Mouse (Mus musculus) 3T3-L1 (cell line): ENCODE results near the gene Slc8b1.

Experiments
- DNase-seq: peaks from one replicate; pipeline ENCODE4 v3.0.0-alpha.2; 2015; ENCODE audit warnings: low read depth, low spot score

The Slc8b1 gene

DNA sequence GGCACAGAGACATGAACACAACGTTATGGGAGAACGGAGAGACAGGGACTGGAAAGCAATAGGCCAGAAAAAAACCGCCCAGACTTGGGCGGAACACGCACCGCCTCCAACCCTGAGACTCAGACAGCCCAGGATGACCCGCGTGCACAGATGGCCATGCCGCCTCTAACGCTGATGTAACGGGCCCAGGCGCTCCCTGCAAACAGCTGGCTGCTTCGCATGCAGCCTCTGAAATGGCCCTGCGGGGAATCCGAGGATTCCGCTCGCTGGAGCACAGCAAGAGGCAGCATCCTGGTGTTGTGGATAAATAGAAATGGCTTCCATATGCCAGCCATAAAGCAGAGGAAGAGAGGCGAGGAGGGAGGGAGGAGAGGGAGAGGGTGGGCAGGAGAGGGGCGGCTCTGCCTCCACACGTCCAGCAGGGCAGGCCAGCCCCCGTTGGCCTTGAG, 56.3 kb downstream of the Slc8b1 start:
- no peak for DNase-seq

DNA sequence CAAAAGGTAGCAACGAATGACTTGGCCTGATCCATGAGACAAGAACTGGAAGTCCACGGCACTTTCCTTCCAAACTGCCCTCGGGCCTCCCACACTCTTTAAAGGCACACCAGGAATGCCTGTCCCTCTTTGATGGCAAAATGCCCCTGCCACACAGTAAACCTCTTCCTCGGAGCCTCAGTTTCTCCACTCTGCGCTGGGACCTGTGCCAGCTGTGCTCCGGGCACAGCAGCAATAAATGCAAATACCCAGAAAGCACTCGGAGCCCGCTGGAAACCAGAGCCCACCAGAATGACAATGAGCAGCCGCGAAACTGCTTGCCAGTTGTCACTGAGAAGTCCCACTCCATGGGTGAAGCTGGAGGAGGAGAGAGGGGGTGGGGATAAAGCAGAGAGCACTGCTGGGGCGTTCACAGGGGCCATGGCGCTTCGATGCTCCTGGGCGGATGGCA, 56.8 kb downstream of the Slc8b1 start:
- no peak for DNase-seq

DNA sequence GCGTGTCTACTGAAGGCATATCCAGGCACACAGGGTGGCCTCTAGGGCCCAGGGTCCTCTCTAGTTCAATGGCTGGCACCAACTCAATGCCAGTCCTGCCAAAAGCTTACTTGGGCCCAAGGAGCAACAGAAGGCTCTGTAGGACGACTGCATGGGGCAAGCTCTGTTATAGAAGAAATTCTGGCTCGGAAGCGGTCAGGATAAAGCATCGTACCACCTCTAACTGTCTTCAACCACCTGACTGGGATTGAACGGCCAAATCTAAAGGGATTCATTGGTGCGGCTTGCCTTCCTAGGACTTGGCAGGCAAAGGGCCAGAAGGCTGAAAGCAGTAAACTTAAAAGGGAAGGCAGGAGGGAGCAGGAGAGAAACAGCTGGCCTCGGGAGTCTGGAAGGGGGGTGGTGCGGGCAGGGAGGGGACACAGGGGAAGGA, 57.4 kb downstream of the Slc8b1 start:
- no peak for DNase-seq

DNA sequence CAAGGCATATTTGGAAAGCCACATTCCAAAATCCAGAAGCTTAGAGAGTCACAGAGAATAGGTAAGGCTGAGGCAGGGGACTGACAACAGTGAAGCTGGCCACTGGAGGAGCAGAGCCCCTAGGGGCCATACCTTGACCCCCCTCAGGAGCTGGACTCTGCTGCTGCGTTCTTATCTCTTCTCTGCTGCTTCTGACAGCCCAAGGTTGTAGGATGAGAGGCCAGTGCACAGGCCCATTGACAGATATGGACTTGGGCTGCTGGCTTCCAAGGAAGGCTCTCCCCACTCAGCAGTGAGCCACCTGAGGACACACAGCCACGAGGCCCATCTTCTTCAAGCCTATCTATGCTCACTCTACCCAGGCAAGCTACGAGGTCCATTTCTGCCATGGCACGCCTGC, 58.0 kb downstream of the Slc8b1 start:
- no peak for DNase-seq

DNA sequence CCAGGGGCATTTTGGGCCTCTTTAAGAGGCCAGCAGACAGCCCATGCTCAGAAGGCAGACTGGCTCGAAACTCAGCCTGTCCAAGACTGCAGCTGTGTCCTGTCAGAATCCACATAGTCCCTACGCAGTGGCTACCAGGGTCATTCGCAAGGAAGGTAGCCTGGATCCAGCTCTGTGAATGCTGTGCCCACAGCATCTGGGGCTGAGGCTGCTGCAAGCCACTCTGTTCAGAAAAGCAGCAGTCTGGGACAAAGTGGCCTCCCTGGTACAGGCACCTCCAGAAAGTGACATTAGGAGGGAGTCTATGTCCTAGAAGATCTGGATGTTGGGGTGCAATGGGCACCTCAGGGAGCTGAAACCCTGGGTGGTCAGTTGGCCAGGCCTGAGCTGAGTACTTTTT, 58.8 kb downstream of the Slc8b1 start:
- no peak for DNase-seq

DNA sequence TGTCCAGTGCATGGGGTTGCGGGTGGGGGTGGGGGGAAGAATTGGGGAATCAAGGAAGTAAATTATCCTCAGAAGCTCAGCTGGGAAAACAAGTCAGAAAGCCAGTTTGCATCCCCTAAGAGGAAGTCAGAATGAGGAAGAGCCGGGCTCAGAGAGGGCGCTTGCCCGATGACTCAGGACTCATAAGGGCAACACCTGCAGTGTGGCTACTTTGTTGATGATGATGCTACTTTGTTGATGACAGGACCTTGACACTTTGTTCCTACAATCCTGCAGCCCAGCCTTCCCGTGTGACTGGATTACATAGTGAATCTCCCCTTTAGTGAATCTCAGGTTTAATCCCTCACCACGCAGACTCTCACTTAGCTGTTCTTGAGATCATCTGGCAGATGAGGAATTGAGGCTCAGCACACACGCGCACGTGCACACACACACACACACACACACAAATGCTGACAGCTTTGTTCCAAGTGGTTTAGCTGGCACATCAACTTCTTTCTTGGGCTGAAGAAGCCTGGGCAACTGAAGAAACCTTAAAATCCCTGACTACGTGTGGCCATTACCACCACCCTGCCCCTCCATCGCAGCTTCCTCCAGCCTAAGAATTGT, 59.4 kb downstream of the Slc8b1 start:
- DNase-seq, result no peak

DNA sequence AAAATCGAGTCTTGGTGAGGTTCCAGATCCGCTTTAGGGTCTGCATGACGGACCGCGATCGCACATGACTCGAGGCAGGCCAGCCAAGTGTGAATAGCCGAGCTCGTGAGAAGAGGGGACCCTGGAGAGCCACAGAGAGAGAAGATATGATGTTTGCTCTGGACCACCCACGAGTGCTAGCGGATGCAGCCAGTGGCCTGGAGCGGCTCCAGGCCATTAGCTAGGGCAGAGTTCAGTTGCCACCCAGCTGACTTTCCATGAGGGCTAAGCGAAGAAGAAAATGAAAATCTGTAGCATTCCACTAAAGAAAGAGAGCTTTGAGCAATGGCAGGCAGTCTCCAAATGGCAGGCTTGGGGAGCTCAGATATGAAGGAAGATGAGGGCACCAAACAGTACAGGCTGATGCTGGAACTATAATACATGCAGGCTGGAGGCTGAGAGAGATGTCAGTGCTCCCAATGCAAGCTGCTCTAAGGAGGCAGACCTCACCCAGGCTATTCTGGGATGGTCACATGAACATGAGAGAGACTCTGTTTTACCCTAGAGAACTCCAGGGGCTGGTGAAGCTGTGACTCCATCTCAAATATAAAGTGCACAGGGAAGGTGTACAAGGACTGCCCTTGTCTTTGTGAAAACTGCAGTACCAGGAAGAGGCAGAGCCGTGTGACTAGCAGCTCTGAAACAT, 60.2 kb downstream of the Slc8b1 start:
- DNase-seq, result no peak

DNA sequence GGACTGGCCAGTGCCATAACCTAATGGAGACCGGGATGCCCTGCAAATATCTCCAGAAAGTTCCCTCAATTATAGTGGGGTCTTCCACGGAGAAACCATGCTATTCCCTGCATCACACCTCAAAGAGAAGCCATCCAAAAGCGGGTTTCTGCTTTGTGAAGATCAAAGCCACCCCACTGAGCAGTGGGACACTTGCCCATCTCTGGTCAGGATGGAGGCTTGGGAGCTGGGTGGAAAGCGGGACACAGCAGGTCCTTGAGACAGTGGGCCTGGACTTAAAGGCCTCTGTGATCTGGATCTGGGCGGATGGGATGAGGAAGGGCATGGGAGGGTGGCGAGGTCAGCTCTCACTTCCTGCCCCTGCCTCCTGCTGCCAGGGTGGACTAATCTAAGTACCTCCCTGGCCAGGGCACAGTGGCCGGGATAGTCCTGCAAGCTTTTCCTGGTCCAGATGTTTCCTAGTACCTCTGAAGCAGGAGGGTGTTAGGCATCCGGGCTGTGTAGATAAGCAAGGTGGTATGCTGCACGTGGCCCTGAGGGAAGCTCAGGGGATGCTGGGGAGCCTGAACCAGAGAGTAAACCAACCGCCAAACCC, 63.6 kb downstream of the Slc8b1 start:
- DNase-seq, result no peak

DNA sequence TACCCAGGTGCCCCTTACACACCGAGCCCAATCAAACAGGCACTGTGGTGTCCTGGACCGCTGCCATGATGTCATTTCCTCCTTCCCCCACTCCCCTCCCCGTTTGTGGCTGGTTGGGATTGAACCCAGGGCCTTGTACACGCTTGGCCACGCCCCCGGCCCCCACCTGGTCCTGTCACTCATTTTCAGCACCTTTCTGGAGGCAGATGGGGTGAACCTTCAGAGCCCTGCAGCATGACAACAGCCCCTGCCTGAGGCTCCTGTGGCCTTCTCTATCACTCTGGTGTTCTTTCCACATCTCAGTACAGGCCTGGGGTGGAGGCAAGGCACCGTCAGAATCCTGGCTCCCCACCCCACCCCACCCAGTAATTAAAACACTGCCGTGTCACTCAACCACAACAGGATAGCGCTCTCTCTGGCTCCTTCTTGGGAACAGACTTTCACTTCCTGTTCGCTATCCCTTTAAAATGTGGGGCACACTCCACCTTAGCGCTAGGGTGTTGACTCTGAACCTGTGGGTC, 65.9 kb downstream of the Slc8b1 start:
- DNase-seq, result no peak

DNA sequence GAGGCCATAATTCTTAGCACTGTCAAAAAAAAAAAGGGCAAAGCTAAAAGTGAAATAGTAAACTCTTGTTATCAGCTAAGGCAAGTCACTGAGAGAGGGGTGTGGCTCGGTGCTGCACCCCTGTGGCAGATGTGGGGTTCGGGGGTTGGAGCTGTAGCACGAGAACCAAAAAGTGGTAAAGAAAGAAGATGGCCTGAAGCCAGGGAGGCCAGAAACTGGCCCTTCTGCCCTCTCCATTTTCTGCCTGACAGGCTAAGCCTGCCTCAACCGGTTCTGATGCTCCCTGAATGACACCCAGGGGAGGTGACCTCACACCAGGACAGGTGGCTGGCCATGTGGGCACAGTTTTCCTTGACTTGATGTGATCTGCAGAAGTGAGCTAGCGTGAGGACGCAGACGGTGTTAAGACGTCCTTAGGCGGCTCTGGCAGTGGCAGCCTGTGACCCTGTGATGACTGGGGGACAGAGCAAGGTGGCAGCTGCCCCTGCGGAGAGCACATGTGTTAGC, 67.0 kb downstream of the Slc8b1 start:
- no peak for DNase-seq

DNA sequence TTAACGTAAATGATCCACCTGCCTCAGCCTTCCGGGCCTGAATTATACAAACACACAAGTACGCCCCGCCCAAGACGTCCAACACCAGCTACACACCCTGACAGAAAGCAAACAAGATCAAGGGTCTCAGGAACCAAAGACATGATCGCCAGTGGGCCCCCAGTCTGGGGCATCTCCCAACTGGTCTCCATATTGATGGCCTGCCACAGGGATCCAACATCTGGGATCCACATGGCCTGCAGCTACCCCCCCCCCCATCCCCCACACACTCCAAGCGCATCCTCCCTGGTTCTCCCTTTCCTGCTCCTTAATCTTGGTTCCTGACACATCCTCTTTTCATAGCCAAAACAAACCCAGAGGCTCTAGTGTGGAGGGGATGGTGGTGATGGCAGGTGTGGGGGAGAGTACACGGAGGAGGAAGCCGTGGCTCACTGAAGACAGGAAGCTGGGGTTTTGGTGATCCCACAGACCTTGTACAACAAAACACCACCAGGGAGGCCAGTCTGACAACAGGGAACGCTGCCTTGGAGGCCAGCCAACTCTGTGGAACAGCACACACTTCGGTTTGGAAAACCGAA, 67.6 kb downstream of the Slc8b1 start:
- peak; percentile 48 for DNase-seq

DNA sequence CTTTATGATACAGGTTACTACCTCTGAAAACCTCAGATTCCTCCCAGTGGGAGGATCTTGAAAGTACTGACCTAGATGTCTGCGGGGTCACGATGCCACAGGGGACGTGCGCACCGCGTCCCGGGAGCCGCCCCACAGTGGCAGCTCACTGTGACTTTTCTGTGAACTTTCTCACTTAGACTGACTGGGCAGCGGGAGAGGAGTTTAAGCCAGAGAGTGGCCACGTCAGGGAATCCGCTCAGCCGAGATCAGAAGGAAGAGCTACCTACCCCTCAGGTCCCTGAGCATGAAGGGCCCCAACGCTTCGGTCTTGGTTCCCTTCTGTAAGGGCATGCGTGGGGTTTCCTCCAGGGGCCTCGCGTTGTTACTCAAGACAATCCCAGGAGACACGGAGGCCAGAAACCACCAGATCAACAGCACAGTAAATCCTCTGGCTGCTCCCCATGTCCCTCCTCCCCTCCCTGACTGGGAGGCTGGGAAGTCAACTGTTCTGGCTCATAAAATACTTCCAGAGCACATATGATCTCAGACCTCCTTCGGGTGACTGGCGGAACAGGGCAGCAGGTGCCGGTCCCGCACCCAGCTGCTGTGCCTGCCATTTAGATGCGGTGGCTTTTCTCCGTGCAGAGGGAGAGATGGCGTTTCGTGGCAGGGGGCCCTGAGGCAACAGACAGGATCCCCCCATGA, 68.4 kb downstream of the Slc8b1 start:
- DNase-seq, result peak; percentile 42

DNA sequence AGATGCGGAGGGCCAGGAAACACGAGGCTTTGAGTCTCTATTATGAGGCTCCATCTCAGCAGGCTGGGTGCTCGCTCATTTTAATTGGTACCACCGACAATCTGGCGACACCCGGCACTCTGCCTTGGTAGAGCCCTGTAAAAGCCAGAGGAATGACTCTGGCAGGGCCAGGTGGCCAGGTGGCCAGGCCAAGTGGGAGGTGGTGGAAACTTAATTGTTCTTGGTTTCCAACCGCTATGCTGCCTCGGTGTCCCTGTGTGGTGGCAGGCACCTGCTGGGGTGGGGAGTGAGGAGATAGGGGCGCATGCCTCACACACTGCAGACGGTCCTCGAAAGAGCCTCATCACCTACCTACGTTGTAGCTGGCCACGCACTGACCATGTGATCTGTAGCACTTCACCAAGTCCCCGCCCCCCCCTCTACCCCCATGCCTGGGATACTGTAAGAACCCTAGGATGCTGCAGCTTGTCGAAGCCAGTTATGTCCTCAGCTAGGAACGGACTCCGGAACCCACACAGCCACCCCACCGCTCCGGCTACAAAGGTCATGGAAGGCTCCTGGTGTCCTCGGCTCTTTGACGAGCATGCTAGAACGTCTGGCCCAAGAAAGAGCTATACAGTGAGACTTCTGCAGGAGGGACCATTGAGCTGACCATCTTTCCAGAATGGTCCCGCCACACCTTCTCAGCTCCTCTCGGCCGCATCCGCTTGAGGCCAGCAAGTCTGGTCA, 69.1 kb downstream of the Slc8b1 start:
- DNase-seq, result no peak

DNA sequence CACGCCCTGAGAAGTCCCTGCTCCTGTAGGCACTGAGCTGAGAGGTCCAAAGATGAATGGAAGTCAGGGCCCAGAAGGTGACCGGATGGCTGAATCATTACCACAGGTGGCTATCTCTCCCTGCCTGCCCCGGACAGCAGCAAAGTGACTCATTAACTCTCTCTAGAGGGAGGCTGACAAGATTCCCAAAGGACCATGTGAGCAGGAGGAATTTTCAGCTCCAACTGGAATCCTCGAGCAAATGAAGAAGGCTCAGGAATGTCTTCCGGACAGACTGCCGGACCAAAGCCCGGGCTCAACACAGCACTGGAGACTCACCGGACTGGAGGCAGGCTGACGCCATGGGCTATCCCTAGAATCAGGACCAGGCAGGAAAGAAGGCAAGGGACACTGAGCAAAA, 71.0 kb downstream of the Slc8b1 start:
- peak; percentile 76 for DNase-seq

DNA sequence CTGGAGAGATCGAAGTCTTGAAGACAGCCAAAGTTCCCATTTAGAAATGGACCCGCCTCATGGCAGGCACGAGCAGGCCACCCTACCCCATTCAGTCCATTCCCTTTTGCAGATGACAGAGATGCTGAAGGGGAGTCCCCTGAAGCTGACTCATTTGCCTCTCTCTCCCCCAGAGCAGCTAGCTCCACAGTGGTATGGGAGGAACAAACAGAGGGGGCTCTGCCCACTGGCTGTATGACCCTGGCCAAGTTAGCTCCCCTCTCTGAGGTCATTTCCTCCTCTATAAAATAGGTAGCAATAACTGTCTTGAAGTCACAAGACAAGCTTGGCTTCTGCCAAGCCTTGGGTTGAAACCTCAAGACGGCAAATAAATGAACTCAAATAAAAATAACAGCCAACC, 72.5 kb downstream of the Slc8b1 start:
- DNase-seq, result no peak
